Mouse (Mus musculus) midbrain, embryonic 16.5 days (tissue): ENCODE results near the gene Sart1. TPM values are rescaled to one million over a fixed set of nuclear protein-coding genes. Genes with fewer than 3 reads are reported as not detected.

Experiments used
- ATAC-seq: fragments of 200-750 bp; cut with Nextera tagmentation; 2 replicates; pipeline ENCODE4 v1.8.0; 2017; ENCODE audit warnings: moderate TSS enrichment
- H3K27ac ChIP-seq: fragments of 300-500 bp; sonication (generic); 2 replicates; pipeline ENCODE4 v1.5.1; 2014; ENCODE audit warnings: mild to moderate bottlenecking, low read length, mixed read lengths
- H3K27me3 ChIP-seq: fragments of 300-500 bp; sonication (generic); 2 replicates; pipeline ENCODE4 v1.6.1; 2014; ENCODE audit warnings: low read depth, low read length, mixed read lengths; ENCODE audit not compliant: control insufficient read depth, insufficient read depth
- H3K36me3 ChIP-seq: fragments of 300-500 bp; sonication (generic); 2 replicates; pipeline ENCODE4 v1.6.1; 2014; ENCODE audit warnings: mild to moderate bottlenecking, low read length, moderate library complexity, mixed read lengths; ENCODE audit not compliant: control insufficient read depth, insufficient read depth
- H3K4me1 ChIP-seq: fragments of 300-500 bp; sonication (generic); 2 replicates; pipeline ENCODE4 v1.6.1; 2014; ENCODE audit warnings: mild to moderate bottlenecking, low read length, mixed read lengths; ENCODE audit not compliant: control insufficient read depth, insufficient read depth
- H3K4me2 ChIP-seq: fragments of 300-500 bp; sonication (generic); 2 replicates; pipeline ENCODE4 v1.6.1; 2014; ENCODE audit warnings: mild to moderate bottlenecking, low read length, mixed read lengths
- H3K4me3 ChIP-seq: fragments of 300-500 bp; sonication (generic); 2 replicates; pipeline ENCODE4 v1.5.1; 2014; ENCODE audit warnings: low read depth, mild to moderate bottlenecking, low read length, moderate library complexity, mixed read lengths
- H3K9ac ChIP-seq: fragments of 300-500 bp; sonication (generic); 2 replicates; pipeline ENCODE4 v1.6.1; 2014; ENCODE audit warnings: low read depth, low read length, mixed read lengths
- H3K9me3 ChIP-seq: fragments of 300-500 bp; sonication (generic); replicated peaks from 2 replicates; pipeline ENCODE4 v1.6.1; 2014; ENCODE audit warnings: mild to moderate bottlenecking, low read length, mixed read lengths; ENCODE audit not compliant: control insufficient read depth, poor library complexity, severe bottlenecking
- WGBS: fragments of 180-500 bp; shearing (Covaris S2); extraction: QIAGEN DNeasy Blood & Tissue Kit; methylation state at CpG from one replicate; pipeline ENCODE4 v1.1.7; 2014; 5-methylcytosine and 5-hydroxymethylcytosine counted together
- polyA plus RNA-seq: library from polyadenylated mRNA; unstranded; fragments of >200 nt; fragmentation: Nextera tagmentation; extraction: Ambion mirVana; gene quantifications from 2 replicates; pipeline ENCODE4 v1.2.1, GENCODE M21; 2015

Gene Sart1
- polyA plus RNA-seq, 1 experiment from 2014 or later = 68.5 TPM

DNA sequence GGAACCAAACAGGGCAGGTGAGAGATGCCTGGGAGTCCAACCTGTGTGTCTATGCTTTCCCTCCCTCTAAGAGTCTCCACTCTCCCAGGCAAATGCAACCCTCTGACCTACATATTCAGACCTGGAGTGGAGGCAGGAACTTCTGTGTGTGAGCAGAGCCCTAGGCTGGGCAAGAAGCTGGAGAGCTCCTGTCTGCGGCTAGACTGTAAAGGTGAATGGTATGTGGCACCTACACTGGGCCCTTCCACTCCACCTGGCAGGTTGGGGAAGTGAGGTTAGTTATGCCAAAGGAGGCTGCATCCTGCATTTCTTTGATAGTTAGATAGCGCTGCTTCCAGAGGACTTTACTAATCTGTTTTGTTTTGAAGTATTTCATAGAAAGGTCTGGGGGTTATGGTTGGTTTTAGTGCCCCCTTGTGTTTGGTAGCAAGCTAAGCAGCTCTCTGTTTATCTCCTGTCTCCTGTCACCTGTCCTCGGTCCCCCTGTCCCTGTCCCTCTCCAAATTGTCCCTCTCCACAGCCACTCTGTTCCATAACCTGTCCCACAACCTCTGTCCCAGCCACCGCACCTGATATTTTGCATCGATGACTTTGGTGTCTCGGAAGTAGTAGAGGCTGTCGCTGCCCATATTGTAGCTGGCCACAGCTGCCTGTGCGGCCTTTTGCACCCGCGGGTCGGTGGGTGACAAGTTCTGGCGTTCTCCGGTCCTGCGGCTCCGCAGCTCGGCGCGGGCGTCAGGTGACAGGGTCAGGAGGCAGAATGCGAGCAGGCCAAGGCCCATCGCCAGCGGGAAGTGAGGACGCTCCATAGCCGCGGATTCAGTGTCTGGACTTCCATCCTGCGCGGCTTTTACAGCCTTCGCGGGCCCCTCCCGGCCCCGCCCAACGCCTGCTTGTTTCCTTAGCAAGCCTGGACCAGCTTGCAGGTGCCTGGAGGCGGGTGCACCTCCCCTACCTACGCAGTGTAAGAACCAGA, 39.7 kb downstream of the Sart1 start:
- WGBS = 6% methylated on average over 34 of the region's 34 CpGs
- peak overlapping the region; percentile 68 for H3K4me2 ChIP-seq
- H3K4me1 ChIP-seq = peaks cover 9% of the 10 kb centered on the region
- H3K9me3 ChIP-seq = no peaks in the 10 kb centered on the region
- H3K27me3 ChIP-seq = no peaks in the 10 kb centered on the region
- H3K36me3 ChIP-seq = no peaks in the 10 kb centered on the region
- no peak overlapping the region for H3K27ac ChIP-seq
- H3K4me3 ChIP-seq = peak overlapping the region; percentile 39
- no peak for ATAC-seq
- H3K9ac ChIP-seq = peak overlapping the region; percentile 71

DNA sequence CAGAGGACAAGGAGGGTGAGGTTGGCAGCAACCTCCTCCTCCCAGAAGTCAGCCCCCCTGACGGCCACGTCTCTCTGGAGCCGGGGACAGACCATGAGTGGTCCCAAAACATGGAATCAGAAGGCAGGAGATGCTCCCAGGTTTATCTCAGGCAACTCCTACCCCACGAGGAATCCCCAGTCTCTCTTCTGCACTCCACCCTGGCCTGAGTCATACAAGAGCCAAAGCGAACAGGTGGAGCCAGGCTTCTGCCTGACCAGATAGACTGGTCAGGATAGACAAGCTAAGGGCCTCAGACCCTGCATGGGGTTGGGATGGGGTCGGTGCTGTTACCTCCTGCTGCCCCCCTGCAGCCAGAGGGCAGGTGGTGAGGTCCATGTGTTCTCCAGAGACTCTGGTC, 40.4 kb downstream of the Sart1 start:
- Histone ChIP-seq H3K9ac (no peak overlapping the region; the same call in 1 of the 2 replicates), H3K4me1 (peaks cover 9% of the 10 kb centered on the region), H3K27ac (no peak overlapping the region), H3K4me2 (no peak overlapping the region), H3K36me3 (no peaks in the 10 kb centered on the region), H3K9me3 (no peaks in the 10 kb centered on the region), H3K27me3 (no peaks in the 10 kb centered on the region), H3K4me3 (no peak overlapping the region)
- no peak for ATAC-seq
- 87% methylated on average over 6 of the region's 6 CpGs for WGBS

DNA sequence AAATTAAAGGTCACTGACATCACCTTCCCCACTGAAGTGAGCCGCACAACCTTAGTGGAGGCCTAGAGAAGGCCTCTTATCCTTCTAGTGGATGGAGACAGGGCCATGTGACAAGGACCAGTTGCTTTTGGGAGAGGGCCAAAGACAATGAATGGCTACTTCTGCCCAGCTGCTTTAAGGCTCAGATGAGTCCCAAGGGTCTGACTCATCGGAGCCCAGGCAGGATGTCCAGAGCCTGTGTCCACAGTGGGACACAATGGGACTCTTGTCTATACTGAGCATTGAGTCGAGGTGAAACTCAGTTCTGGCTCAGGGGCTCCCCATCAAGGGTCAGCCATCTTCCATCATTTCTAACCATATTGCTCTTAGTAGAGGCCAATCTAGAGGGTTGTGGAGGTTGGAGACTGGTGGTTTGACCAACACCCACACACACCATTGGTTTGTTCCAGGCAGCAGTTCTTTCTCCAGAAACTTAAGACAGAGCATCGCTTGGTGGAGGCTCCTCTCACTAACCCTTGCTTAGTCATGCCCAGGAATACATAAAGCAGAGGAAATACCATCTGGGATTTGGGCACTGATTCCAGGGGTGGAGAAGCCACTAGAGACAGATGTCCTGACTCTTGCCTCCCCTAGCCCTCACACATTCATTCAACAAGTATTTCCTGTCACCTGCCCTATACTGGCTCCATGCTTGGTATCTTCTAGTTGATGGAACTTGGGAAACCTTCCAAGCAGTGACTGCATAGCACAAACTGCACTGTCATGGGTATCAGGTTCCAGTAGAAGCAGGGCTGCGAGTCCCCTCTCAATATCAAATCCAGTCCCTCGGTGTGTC, 43.0 kb downstream of the Sart1 start:
- Histone ChIP-seq H3K36me3 (no peaks in the 10 kb centered on the region), H3K4me1 (peaks cover 9% of the 10 kb centered on the region), H3K9ac (no peak overlapping the region), H3K4me2 (no peak overlapping the region), H3K27ac (no peak overlapping the region), H3K4me3 (no peak overlapping the region), H3K27me3 (no peaks in the 10 kb centered on the region), H3K9me3 (no peaks in the 10 kb centered on the region)
- ATAC-seq = no peak
- WGBS = 76% methylated on average over 6 of the region's 6 CpGs

DNA sequence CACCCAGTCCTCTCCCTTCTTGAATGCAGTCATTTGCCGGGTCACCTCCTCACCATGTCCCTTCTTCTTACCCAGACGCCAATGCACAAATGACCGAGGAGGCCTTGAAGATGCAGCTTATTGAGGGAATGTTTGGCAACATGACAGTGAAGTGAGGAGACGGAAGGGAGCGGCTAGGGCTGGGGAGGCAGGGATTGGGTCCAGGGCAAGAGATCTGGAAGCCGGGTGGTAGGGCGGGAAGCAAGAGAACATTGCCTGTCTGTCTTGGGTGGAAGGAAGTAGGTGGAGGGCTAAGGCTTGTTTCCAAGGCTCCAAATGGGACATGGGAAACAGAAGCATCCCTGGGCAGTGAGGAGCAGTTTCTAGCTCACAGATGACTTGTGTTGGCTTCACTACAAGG, 47.1 kb downstream of the Sart1 start:
- no peaks in the 10 kb centered on the region for H3K4me1 ChIP-seq
- H3K9me3 ChIP-seq = no peaks in the 10 kb centered on the region
- no peak overlapping the region for H3K9ac ChIP-seq
- H3K27me3 ChIP-seq = no peaks in the 10 kb centered on the region
- ATAC-seq = no peak
- no peak overlapping the region for H3K27ac ChIP-seq
- 83% methylated on average over 7 of the region's 7 CpGs for WGBS
- H3K36me3 ChIP-seq = no peaks in the 10 kb centered on the region
- H3K4me3 ChIP-seq = no peak overlapping the region
- H3K4me2 ChIP-seq = no peak overlapping the region

DNA sequence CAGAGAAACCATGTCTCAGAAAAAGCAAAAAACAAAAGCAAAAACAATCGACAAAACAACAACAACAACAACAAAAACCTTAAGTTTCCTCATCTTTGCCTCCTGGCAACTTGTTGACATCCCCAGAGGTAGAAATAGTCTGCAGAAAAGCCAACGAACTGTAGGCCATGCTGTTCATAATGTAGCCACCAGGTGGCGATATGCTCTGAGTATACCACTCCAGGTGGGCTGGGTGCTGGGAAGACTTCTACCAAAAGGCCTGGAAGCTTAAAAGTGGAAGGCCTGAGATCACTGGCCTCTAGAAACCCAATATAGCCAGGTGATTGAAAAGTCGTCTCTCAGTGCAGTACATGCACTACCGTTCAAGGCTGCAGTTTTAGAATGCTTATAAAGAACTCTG, 50.5 kb downstream of the Sart1 start:
- no peaks in the 10 kb centered on the region for H3K9me3 ChIP-seq
- no peak overlapping the region for H3K4me2 ChIP-seq
- no peak overlapping the region for H3K27ac ChIP-seq
- ATAC-seq = no peak
- no peak overlapping the region for H3K4me3 ChIP-seq
- no peaks in the 10 kb centered on the region for H3K36me3 ChIP-seq
- no peak overlapping the region for H3K9ac ChIP-seq
- no peaks in the 10 kb centered on the region for H3K4me1 ChIP-seq
- WGBS = 18% methylated on average over 5 of the region's 5 CpGs
- H3K27me3 ChIP-seq = no peaks in the 10 kb centered on the region

DNA sequence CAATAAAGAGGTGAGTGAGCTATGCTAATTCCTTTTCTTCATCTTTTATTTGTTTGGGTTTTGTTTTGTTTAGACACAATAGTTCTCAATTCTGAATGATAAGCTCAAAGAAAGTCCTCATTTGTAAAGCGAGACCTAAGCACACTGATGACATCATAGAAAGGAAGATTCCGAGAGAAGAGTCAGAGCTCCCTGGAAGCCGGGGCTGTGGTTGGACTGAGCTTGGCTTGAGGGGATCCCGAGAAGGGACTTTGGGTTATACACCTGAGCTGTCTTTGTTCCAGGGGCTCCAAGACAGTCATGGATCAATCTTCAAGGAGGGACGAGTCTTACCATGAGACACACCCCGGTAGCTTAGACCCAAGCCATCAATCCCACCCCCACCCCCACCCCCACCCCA, 53.1 kb downstream of the Sart1 start, which contains the start of gene Catsper1:
TSS of gene Catsper1 (plus strand) at position 301 of the 400 bp plus-strand sequence.
- no peaks in the 10 kb centered on the region for H3K36me3 ChIP-seq
- H3K27me3 ChIP-seq = no peaks in the 10 kb centered on the region
- H3K9me3 ChIP-seq = no peaks in the 10 kb centered on the region
- no peaks in the 10 kb centered on the region for H3K4me1 ChIP-seq
- no peak within 1 kb of the TSS for H3K4me3 ChIP-seq
- H3K4me2 ChIP-seq = no peak within 1 kb of the TSS
- H3K9ac ChIP-seq = no peak within 1 kb of the TSS
- H3K27ac ChIP-seq = no peak within 1 kb of the TSS
- ATAC-seq = no peak
- WGBS = 95% methylated on average over 6 of the region's 6 CpGs

DNA sequence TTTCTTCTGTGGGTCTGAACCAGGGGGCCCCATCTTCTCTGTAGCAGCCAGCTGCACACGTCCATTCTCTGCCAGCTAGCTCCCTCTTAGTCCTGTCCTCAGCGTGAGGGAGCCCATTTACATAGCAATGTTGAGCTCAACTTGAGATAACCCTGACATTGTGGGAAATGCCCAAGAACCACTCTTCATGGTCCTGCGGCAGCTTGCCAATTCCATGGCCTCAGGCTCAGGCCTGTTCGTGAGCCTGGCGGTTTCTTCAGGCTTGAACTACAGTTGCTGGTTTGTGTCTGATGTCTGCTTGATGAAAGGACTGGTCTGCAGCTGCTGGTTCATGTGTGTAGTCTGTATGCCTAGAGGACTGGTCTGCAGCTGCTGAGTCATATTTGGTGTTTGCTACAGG, 53.8 kb downstream of the Sart1 start:
- Histone ChIP-seq H3K4me1 (no peaks in the 10 kb centered on the region), H3K4me2 (no peak overlapping the region), H3K9ac (no peak overlapping the region), H3K27ac (no peak overlapping the region), H3K9me3 (no peaks in the 10 kb centered on the region), H3K4me3 (no peak overlapping the region), H3K36me3 (no peaks in the 10 kb centered on the region), H3K27me3 (no peaks in the 10 kb centered on the region)
- no peak for ATAC-seq
- WGBS = 76% methylated on average over 5 of the region's 5 CpGs

DNA sequence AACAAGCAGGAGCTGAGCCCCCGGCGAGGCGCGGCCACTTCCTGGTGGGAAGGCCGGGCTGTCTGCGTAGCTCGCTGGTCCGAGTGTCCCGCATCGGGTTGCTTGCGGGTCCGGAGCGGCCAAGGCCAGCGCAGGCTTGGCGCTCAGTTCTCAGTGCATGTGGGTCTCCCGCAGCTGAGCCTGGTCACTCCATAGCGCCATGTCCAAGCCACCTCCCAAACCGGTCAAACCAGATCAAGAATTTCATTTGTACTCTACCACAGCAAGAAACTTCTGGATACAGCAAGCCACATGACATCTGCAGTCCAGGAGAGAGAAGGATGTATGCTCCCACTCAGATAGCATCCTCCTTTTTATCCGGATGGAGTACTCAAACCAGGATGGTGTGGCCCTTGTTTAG, 60.5 kb downstream of the Sart1 start:
- Histone ChIP-seq H3K4me2 (no peak overlapping the region), H3K9me3 (no peaks in the 10 kb centered on the region), H3K4me1 (no peaks in the 10 kb centered on the region), H3K4me3 (no peak overlapping the region), H3K36me3 (no peaks in the 10 kb centered on the region), H3K27ac (no peak overlapping the region), H3K27me3 (no peaks in the 10 kb centered on the region), H3K9ac (no peak overlapping the region)
- no peak for ATAC-seq
- 75% methylated on average over 19 of the region's 19 CpGs for WGBS
